Mouse (Mus musculus) kidney, adult 2 months (tissue): ENCODE results near the gene Ing1. TPM values are rescaled to one million over a fixed set of nuclear protein-coding genes. Genes with fewer than 3 reads are reported as not detected.

Experiments used
- DNase-seq: peaks from one replicate; pipeline ENCODE4 v3.0.0; 2021
- H3K27ac ChIP-seq: fragments of 200-500 bp; 2 replicates; pipeline ENCODE4 v1.5.1; 2012; ENCODE audit warnings: low read depth, low read length, control low read depth, inconsistent platforms; ENCODE audit not compliant: insufficient read depth
- H3K27me3 ChIP-seq: fragments of 200-500 bp; replicated peaks from 2 replicates; pipeline ENCODE4 v1.6.1; 2012; ENCODE audit warnings: mild to moderate bottlenecking, moderate library complexity, low read length, inconsistent platforms; ENCODE audit not compliant: control insufficient read depth, insufficient read depth
- H3K36me3 ChIP-seq: fragments of 200-500 bp; 2 replicates; pipeline ENCODE4 v1.6.1; 2012; ENCODE audit warnings: mild to moderate bottlenecking, moderate library complexity, low read length, inconsistent platforms; ENCODE audit not compliant: control insufficient read depth, insufficient read depth
- H3K4me1 ChIP-seq: fragments of 200-500 bp; 2 replicates; pipeline ENCODE4 v1.6.1; 2011; ENCODE audit warnings: low read length; ENCODE audit not compliant: control insufficient read depth, insufficient read depth
- H3K4me3 ChIP-seq: fragments of 200-500 bp; 2 replicates; pipeline ENCODE4 v1.5.1; 2011; ENCODE audit warnings: mild to moderate bottlenecking, low read depth, low read length, control low read depth; ENCODE audit not compliant: insufficient read depth
- CTCF ChIP-seq: fragments of 200-500 bp; conservative IDR thresholded peaks from 2 replicates; pipeline ENCODE4 v1.5.1; 2011; ENCODE audit warnings: low read depth, mild to moderate bottlenecking, control low read depth, low read length, moderate library complexity, mixed read lengths; ENCODE audit not compliant: insufficient read depth, insufficient read length
- POLR2A ChIP-seq: fragments of 200-500 bp; IDR thresholded peaks from one replicate; pipeline ENCODE4 v1.6.1; 2011; ENCODE audit warnings: low read depth, low read length, control low read depth
- WGBS: fragments of 180-500 bp; shearing (Covaris S2); methylation state at CpG from one replicate; pipeline ENCODE4 v1.1.7; 2018; 5-methylcytosine and 5-hydroxymethylcytosine counted together
- polyA plus RNA-seq: library from polyadenylated mRNA; depleted of rRNA; stranded (reverse); fragments of >200 nt; gene quantifications from 2 replicates; pipeline ENCODE4 v1.2.3, GENCODE M21; 2012; rRNA removed

Ing1 gene
- polyA plus RNA-seq, 1 experiment, result 16.3 TPM

- Histone ChIP-seq H3K4me1 (no peaks in the 10 kb centered on the region), H3K27me3 (no peaks in the 10 kb centered on the region), H3K4me3 (no peak overlapping the region), H3K36me3 (no peaks in the 10 kb centered on the region), H3K27ac (no peak overlapping the region)
- TF ChIP-seq CTCF (no peak), POLR2A (no peak)
- no peak for DNase-seq
- 62% methylated on average over 12 of the region's 12 CpGs for WGBS
These were observed 38.0 kb downstream of the Ing1 start for GRCm38 (mm10) chr8:11593222-11593884.

DNA sequence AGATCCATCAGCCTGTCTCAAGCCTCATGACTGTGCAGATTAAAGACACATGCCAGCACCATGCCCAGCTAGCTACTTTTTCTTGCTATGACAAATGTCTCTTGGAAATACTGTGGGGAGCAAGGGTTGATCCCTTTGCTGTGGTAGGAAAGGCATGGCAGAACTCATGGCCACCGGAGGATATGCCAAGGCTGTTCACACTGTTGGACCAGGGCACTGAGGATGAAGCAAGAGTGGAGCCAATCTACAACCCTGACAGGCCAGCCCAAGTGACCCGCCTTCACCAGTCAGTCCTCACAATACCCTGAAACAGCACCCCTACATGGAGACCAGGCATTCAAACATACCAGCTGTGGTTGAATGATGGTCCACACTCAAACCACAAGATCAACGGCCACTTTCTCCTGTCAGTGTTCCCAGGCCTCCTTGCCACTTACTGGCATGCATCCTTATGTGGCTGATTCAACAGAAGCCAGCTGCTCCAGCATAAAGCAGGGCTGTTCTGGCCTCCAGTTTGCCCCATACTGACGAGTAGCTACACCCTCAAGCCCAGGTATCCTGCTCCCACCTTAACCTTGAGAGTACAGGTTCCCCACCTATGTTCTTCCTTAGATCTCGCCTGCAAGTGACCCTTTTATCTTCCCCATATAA, 45.1 kb downstream of the Ing1 start:
- H3K4me3 ChIP-seq, result no peak overlapping the region
- no peaks in the 10 kb centered on the region for H3K4me1 ChIP-seq
- no peak for TF ChIP-seq POLR2A
- no peak for TF ChIP-seq CTCF
- H3K27me3 ChIP-seq, result no peaks in the 10 kb centered on the region
- no peak for DNase-seq
- no peak overlapping the region for H3K27ac ChIP-seq
- no peaks in the 10 kb centered on the region for H3K36me3 ChIP-seq
- 86% methylated on average over 5 of the region's 5 CpGs for WGBS

DNA sequence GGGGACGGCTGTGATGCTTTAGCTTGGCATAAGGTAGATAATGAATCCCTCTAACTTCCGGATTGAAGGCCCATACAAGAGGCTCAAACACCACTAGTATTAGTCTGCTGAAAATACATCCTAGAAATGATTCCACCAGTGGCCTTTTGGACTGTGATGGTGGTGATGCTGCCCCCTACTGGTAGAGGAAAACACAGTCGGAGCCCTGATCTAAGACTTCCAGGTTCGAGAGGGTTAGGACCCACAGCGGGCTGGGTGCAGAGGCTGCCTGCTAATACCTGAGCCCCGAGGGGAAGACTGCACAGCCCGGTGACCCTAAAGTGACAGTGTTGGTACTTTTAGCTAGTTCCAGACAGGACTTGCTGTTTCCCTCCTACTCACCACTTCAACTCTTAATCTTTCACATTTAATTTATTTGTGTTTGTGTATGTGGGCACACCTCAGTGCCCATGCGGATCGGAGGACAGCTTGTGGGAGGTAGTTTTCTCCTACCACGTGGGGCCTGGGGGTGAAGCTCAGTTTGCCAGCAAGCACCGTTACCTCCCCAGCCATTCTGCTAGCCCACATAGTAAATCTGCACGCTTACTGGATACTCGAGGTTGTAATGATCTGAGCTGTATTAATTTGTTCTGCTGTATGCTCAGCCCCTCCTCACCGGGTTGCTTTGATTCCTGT, 46.8 kb downstream of the Ing1 start:
- Histone ChIP-seq H3K4me3 (no peak overlapping the region), H3K27me3 (no peaks in the 10 kb centered on the region), H3K27ac (no peak overlapping the region), H3K36me3 (no peaks in the 10 kb centered on the region), H3K4me1 (no peaks in the 10 kb centered on the region)
- peak; percentile 73 for DNase-seq
- TF ChIP-seq CTCF, result peak; percentile 81
- no peak for TF ChIP-seq POLR2A
- WGBS, result 11% methylated on average over 14 of the region's 14 CpGs

GRCm38 (mm10) chr8:11608848-11609247, 53.5 kb downstream of the Ing1 start:
- Histone ChIP-seq H3K4me1 (no peaks in the 10 kb centered on the region), H3K27me3 (no peaks in the 10 kb centered on the region), H3K36me3 (no peaks in the 10 kb centered on the region), H3K27ac (no peak overlapping the region), H3K4me3 (no peak overlapping the region)
- no peak for DNase-seq
- no peak for TF ChIP-seq CTCF
- TF ChIP-seq POLR2A, result no peak
- 95% methylated on average over 9 of the region's 9 CpGs for WGBS

Other genes starting within 250 kb of the Ing1 start
- 75.6 and 83.5 TPM in 2 replicates for gene Col4a2, start 242.8 kb upstream of the Ing1 start, polyA plus RNA-seq
- gene Col4a1, start 242.7 kb upstream of the Ing1 start, polyA plus RNA-seq, result 216 and 304 TPM in 2 replicates
- 74.5 and 76.5 TPM in 2 replicates for gene Rab20, start 76.9 kb upstream of the Ing1 start, polyA plus RNA-seq
- 111 and 118 TPM in 2 replicates for gene Naxd, start 58.1 kb upstream of the Ing1 start, polyA plus RNA-seq
- 50.7 and 56.6 TPM in 2 replicates for gene Cars2, start 4.8 kb upstream of the Ing1 start, polyA plus RNA-seq
- 36.9 and 45.3 TPM in 2 replicates for gene Ankrd10, start 80.2 kb downstream of the Ing1 start, polyA plus RNA-seq
- not detected in 2 replicates for gene 1700016D06Rik, start 145.5 kb downstream of the Ing1 start, polyA plus RNA-seq
- gene Arhgef7, start 172.2 kb downstream of the Ing1 start, polyA plus RNA-seq, result 49.3 and 49.6 TPM in 2 replicates